Mouse (Mus musculus) olfactory bulb, adult 2 months (tissue): ENCODE data around the gene Pax8. TPM values are rescaled to one million over a fixed set of nuclear protein-coding genes. Genes with fewer than 3 reads are reported as not detected.

ENCODE experiments used
- H3K27ac ChIP-seq: fragments of 200-500 bp; 2 replicates; pipeline ENCODE4 v1.5.1; 2012; ENCODE audit warnings: low read depth, low read length; ENCODE audit not compliant: insufficient read depth
- H3K4me1 ChIP-seq: fragments of 200-500 bp; 2 replicates; pipeline ENCODE4 v1.6.1; 2012; ENCODE audit warnings: low read length; ENCODE audit not compliant: control insufficient read depth, insufficient read depth
- H3K4me3 ChIP-seq: fragments of 200-500 bp; 2 replicates; pipeline ENCODE4 v1.5.1; 2012; ENCODE audit warnings: mild to moderate bottlenecking, low read depth, low read length, moderate library complexity; ENCODE audit not compliant: insufficient read depth
- CTCF ChIP-seq: fragments of 200-500 bp; IDR thresholded peaks from 2 replicates; pipeline ENCODE4 v1.5.1; 2012; ENCODE audit warnings: low read depth, mild to moderate bottlenecking, low read length, moderate library complexity; ENCODE audit not compliant: insufficient read depth
- POLR2A ChIP-seq: fragments of 200-500 bp; IDR thresholded peaks from 2 replicates; pipeline ENCODE4 v1.6.1; 2012; ENCODE audit warnings: mild to moderate bottlenecking, low read depth, low read length, moderate library complexity; ENCODE audit not compliant: insufficient read depth
- WGBS: fragments of 180-500 bp; shearing (Covaris S2); methylation state at CpG from one replicate; pipeline ENCODE4 v1.1.7; 2018; 5-methylcytosine and 5-hydroxymethylcytosine counted together
- polyA plus RNA-seq: library from polyadenylated mRNA; stranded (reverse); fragments of >200 nt; gene quantifications from 2 replicates; pipeline ENCODE4 v1.2.4, GENCODE M21; 2012; ENCODE audit warnings: low replicate concordance; ENCODE audit not compliant: missing spikeins, insufficient read depth, insufficient read length

Pax8 gene
- polyA plus RNA-seq, 1 experiment: not detected

GRCm38 (mm10) chr2:24487056-24487825 is 11.8 kb upstream of the Pax8 start:
- Histone ChIP-seq H3K4me1 (no peaks in the 10 kb centered on the region), H3K4me3 (no peak overlapping the region), H3K27ac (no peak overlapping the region)
- 72% methylated on average over 4 of the region's 4 CpGs for WGBS
- TF ChIP-seq CTCF (no peak), POLR2A (no peak)

- Histone ChIP-seq H3K4me3 (no peak overlapping the region), H3K27ac (no peak overlapping the region), H3K4me1 (no peaks in the 10 kb centered on the region)
- WGBS: 95% methylated on average over 4 of the region's 4 CpGs
- TF ChIP-seq CTCF (no peak), POLR2A (no peak)
These were observed 10.0 kb upstream of the Pax8 start for GRCm38 (mm10) chr2:24485398-24485797.

GRCm38 (mm10) chr2:24479906-24480305 is 4.5 kb upstream of the Pax8 start:
- Histone ChIP-seq H3K4me1 (0 out of 2 replicates have a peak, but pooled peaks cover 4% of the 10 kb centered on the region), H3K4me3 (no peak overlapping the region), H3K27ac (no peak overlapping the region)
- no peak for TF ChIP-seq CTCF
- TF ChIP-seq POLR2A: no peak
- 70% methylated on average over 2 of the region's 2 CpGs for WGBS

- Histone ChIP-seq H3K4me3 (no peak overlapping the region), H3K4me1 (peaks cover 6% of the 10 kb centered on the region; the same call in 1 of the 2 replicates), H3K27ac (no peak overlapping the region)
- TF ChIP-seq POLR2A (no peak), CTCF (no peak)
- whole genome bisulfite sequencing: 9% methylated on average over 1 of the region's 1 CpGs
These were observed 3.8 kb upstream of the Pax8 start for GRCm38 (mm10) chr2:24479151-24479550.

- no peak overlapping the region for H3K4me3 ChIP-seq
- 71% methylated on average over 4 of the region's 4 CpGs for WGBS
- H3K4me1 ChIP-seq: peaks cover 12% of the 10 kb centered on the region
- no peak overlapping the region for H3K27ac ChIP-seq
- TF ChIP-seq POLR2A (no peak), CTCF (no peak)
These were observed 3.2 kb upstream of the Pax8 start for GRCm38 (mm10) chr2:24478611-24479010.

- WGBS: 46% methylated on average over 29 of the region's 29 CpGs
- H3K4me1 ChIP-seq: peaks cover 10% of the 10 kb centered on the region
- no peak for TF ChIP-seq POLR2A
- TF ChIP-seq CTCF: no peak
- H3K4me3 ChIP-seq: no peak overlapping the region
- H3K27ac ChIP-seq: no peak overlapping the region
These were observed 653 bp downstream of the Pax8 start for GRCm38 (mm10) chr2:24474514-24475378.

- WGBS: 6% methylated on average over 56 of the region's 56 CpGs
- H3K27ac ChIP-seq: no peak overlapping the region
- TF ChIP-seq POLR2A: no peak
- TF ChIP-seq CTCF: no peak
- H3K4me1 ChIP-seq: peaks cover 9% of the 10 kb centered on the region
- no peak overlapping the region for H3K4me3 ChIP-seq
These were observed 1.5 kb downstream of the Pax8 start for GRCm38 (mm10) chr2:24473641-24474511.

GRCm38 (mm10) chr2:24472677-24473076 is 2.7 kb downstream of the Pax8 start:
- Histone ChIP-seq H3K4me1 (peaks cover 9% of the 10 kb centered on the region), H3K27ac (no peak overlapping the region), H3K4me3 (no peak overlapping the region)
- no peak for TF ChIP-seq POLR2A
- no peak for TF ChIP-seq CTCF
- WGBS: 12% methylated on average over 11 of the region's 11 CpGs
